ENCODE assay signal across 1 mouse cellular context in the genomic region with DNA sequence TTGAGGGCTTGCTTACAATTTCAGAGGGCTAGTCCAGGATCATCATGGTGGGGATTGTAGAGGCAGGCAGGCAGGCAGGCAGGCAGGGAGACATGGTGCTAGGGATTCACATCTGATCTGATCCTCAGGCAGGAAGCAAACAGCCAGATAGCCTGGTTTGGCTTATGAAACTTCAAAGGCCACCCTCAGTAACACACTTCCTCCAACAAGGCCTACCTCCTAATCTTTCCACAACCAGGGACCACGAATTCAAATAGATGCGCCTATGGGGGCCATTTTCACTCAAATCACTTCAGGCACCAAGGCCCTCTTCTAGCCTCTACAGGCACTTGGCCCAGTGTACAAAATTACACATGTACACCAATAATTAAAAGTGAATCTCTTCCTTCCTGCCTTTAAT.
TF ChIP-seq lines count a peak whose summit lies in the region.

No protein-coding gene starts in this region.

TF ChIP-seq in MEL, 35 proteins besides CTCF, POLR2A, EP300 and RAD21 (continued from another document):
- no peak for TF ChIP-seq BHLHE40 (IDR thresholded peaks at IDR 0.05; ENCODE audit: borderline replicate concordance, low read depth, low read length)
TF ChIP-seq in MEL: peak in this region for 3.
